ENCODE assay signal across 10 mouse cellular contexts in genomic region chr5:66327949-66328726, GRCm38 (mm10).
A peak's percentile ranks its signal among the peaks of the same experiment; 100 is the strongest.
DNase-seq lines count a peak whose midpoint lies in the region; ATAC-seq lines count a peak whose summit lies in the region.
"Had no signal": no experiment of that assay in that cellular context is flagged by ENCODE, and none has a peak within 500 bp of the region (broad histone marks: within the 10 kb centered on the region; RNA-seq: fewer than 3 reads in every experiment).

No protein-coding gene starts in this region.

- no peaks in the 10 kb centered on the region for H3K36me3 ChIP-seq in forebrain, embryonic 11.5 days (ENCODE audit: control insufficient read depth, insufficient read depth, low read length)
- H3K36me3 ChIP-seq in forebrain, embryonic 10.5 days (replicated peaks): no peaks in the 10 kb centered on the region
- H3K36me3 ChIP-seq in hindbrain, embryonic 10.5 days: no peaks in the 10 kb centered on the region
- no peaks in the 10 kb centered on the region for H3K36me3 ChIP-seq in midbrain, embryonic 15.5 days (replicated peaks)

- no peaks in the 10 kb centered on the region for H3K27me3 ChIP-seq in forebrain, embryonic 11.5 days (ENCODE audit: control insufficient read depth, insufficient read depth, low read length)
- no peaks in the 10 kb centered on the region for H3K27me3 ChIP-seq in forebrain, embryonic 10.5 days (ENCODE audit: poor library complexity, severe bottlenecking)
- no peaks in the 10 kb centered on the region for H3K27me3 ChIP-seq in hindbrain, embryonic 10.5 days (ENCODE audit: insufficient read depth, poor library complexity, severe bottlenecking)
- H3K27me3 ChIP-seq in midbrain, embryonic 15.5 days (replicated peaks): no peaks in the 10 kb centered on the region

- no peak overlapping the region for H3K4me2 ChIP-seq in forebrain, embryonic 11.5 days (ENCODE audit: low read depth, low read length, severe bottlenecking)
- H3K4me2 ChIP-seq in midbrain, embryonic 15.5 days: peak overlapping the region; percentile 45

- H3K4me1 ChIP-seq in forebrain, embryonic 11.5 days (replicated peaks; ENCODE audit: control insufficient read depth, insufficient read depth, low read length): peaks cover 3% of the 10 kb centered on the region; the same call in 1 of the 2 replicates
- peaks cover 9% of the 10 kb centered on the region for H3K4me1 ChIP-seq in forebrain, embryonic 10.5 days
- peaks cover 28% of the 10 kb centered on the region for H3K4me1 ChIP-seq in hindbrain, embryonic 10.5 days (replicated peaks)
- H3K4me1 ChIP-seq in midbrain, embryonic 15.5 days: peaks cover 32% of the 10 kb centered on the region

- H3K4me3 ChIP-seq in forebrain, embryonic 11.5 days (ENCODE audit: low read depth, low read length): no peak overlapping the region
- H3K4me3 ChIP-seq in forebrain, embryonic 10.5 days: no peak overlapping the region
- H3K4me3 ChIP-seq in hindbrain, embryonic 10.5 days: peak overlapping the region; percentile 25
- H3K4me3 ChIP-seq in midbrain, embryonic 15.5 days: peak overlapping the region; percentile 23
- H3K4me3 ChIP-seq: gastrocnemius, adult 2 months had no signal

- WGBS in forebrain, embryonic 11.5 days: 49% methylated on average over 19 of the region's 19 CpGs
- 60% methylated on average over 19 of the region's 19 CpGs for WGBS in forebrain, embryonic 10.5 days
- WGBS in hindbrain, embryonic 10.5 days: 37% methylated on average over 19 of the region's 19 CpGs
- WGBS in midbrain, embryonic 15.5 days: 6% methylated on average over 19 of the region's 19 CpGs

- no peak overlapping the region for H3K27ac ChIP-seq in forebrain, embryonic 11.5 days (ENCODE audit: low read depth, low read length)
- H3K27ac ChIP-seq in forebrain, embryonic 10.5 days: no peak overlapping the region
- H3K27ac ChIP-seq in hindbrain, embryonic 10.5 days: peak overlapping the region; percentile 66
- peak overlapping the region; percentile 75 for H3K27ac ChIP-seq in midbrain, embryonic 15.5 days
- H3K27ac ChIP-seq: gastrocnemius, adult 2 months had no signal

- DNase-seq in forebrain, embryonic 11.5 days (ENCODE audit: low spot score): peak; percentile 57
- DNase-seq in forebrain, embryonic 10.5 days (ENCODE audit: extremely low spot score, low spot score): no peak
- DNase-seq in left cerebral cortex, postnatal 14 days (ENCODE audit: low spot score in 2 of 2): peak; percentile 46 to 51
- DNase-seq in left cerebral cortex, adult 18-20 months (ENCODE audit: low spot score in 2 of 2): no peak
- peak; percentile 56 for DNase-seq in hindbrain, embryonic 10.5 days (ENCODE audit: low spot score)
- no peak for DNase-seq in layer of hippocampus, postnatal 14 days (ENCODE audit: low spot score in 2 of 2)
- DNase-seq: gastrocnemius, adult 2 months; liver had no signal

- ATAC-seq in forebrain, embryonic 11.5 days (replicated peaks; ENCODE audit: low FRiP score): peak; percentile 85
- peak; percentile 93 for ATAC-seq in midbrain, embryonic 15.5 days (replicated peaks)
- ATAC-seq in megakaryocyte-erythroid progenitor cell, adult 5-6 weeks (replicated peaks; ENCODE audit: low FRiP score, low TSS enrichment, poor library complexity, severe bottlenecking): no peak

- intact Hi-C loops in left cerebral cortex, postnatal 14 days (cut with DNase I): no loop called here

- H3K9ac ChIP-seq in forebrain, embryonic 11.5 days (ENCODE audit: low read length): no peak overlapping the region
- H3K9ac ChIP-seq in midbrain, embryonic 15.5 days: peak overlapping the region; percentile 36; the same call in 1 of the 2 replicates

- no peaks in the 10 kb centered on the region for H3K9me3 ChIP-seq in forebrain, embryonic 11.5 days (ENCODE audit: control insufficient read depth, low read length)
- no peaks in the 10 kb centered on the region for H3K9me3 ChIP-seq in forebrain, embryonic 10.5 days
- H3K9me3 ChIP-seq in hindbrain, embryonic 10.5 days: no peaks in the 10 kb centered on the region
- no peaks in the 10 kb centered on the region for H3K9me3 ChIP-seq in midbrain, embryonic 15.5 days

Comparison
In these comparisons a context has a peak if more than half of its experiments do, and no peak if none do; other contexts are left out.
1. DNase-seq: peak in forebrain, embryonic 11.5 days (single experiment), left cerebral cortex, postnatal 14 days (2 of 2) and hindbrain, embryonic 10.5 days (single experiment); none in forebrain, embryonic 10.5 days (single experiment), left cerebral cortex, adult 18-20 months (0 of 2) and layer of hippocampus, postnatal 14 days (0 of 2).
2. H3K27ac ChIP-seq: peak in hindbrain, embryonic 10.5 days (single experiment) and midbrain, embryonic 15.5 days (single experiment); none in forebrain, embryonic 11.5 days (single experiment) and forebrain, embryonic 10.5 days (single experiment).
3. H3K4me3 ChIP-seq: peak in hindbrain, embryonic 10.5 days (single experiment) and midbrain, embryonic 15.5 days (single experiment); none in forebrain, embryonic 11.5 days (single experiment) and forebrain, embryonic 10.5 days (single experiment).